Mouse (Mus musculus) limb, embryonic 12.5 days (tissue): ENCODE data around the gene Bbx. TPM values are rescaled to one million over a fixed set of nuclear protein-coding genes. Genes with fewer than 3 reads are reported as not detected.

Experiments used
- ATAC-seq: fragments of 200-750 bp; cut with Nextera tagmentation; 2 replicates; pipeline ENCODE4 v1.8.0; 2017; ENCODE audit warnings: low read depth, moderate TSS enrichment; ENCODE audit not compliant: insufficient number of reproducible peaks, insufficient read depth, low FRiP score, low TSS enrichment
- H3K27ac ChIP-seq: fragments of 300-500 bp; sonication (generic); 2 replicates; pipeline ENCODE4 v1.5.1; 2016; ENCODE audit warnings: mild to moderate bottlenecking, moderate library complexity
- H3K27me3 ChIP-seq: fragments of 300-500 bp; sonication (generic); 2 replicates; pipeline ENCODE4 v1.6.1; 2016; ENCODE audit warnings: mild to moderate bottlenecking, moderate library complexity
- H3K36me3 ChIP-seq: fragments of 300-500 bp; sonication (generic); 2 replicates; pipeline ENCODE4 v1.6.1; 2016; ENCODE audit warnings: mild to moderate bottlenecking, moderate library complexity
- H3K4me1 ChIP-seq: fragments of 300-500 bp; sonication (generic); replicated peaks from 2 replicates; pipeline ENCODE4 v1.6.1; 2016
- H3K4me2 ChIP-seq: fragments of 300-500 bp; sonication (generic); 2 replicates; pipeline ENCODE4 v1.6.1; 2016; ENCODE audit warnings: mild to moderate bottlenecking, moderate library complexity
- H3K4me3 ChIP-seq: fragments of 300-500 bp; sonication (generic); replicated peaks from 2 replicates; pipeline ENCODE4 v1.5.1; 2016; ENCODE audit warnings: mild to moderate bottlenecking
- H3K9ac ChIP-seq: fragments of 300-500 bp; sonication (generic); replicated peaks from 2 replicates; pipeline ENCODE4 v1.6.1; 2016; ENCODE audit warnings: mild to moderate bottlenecking, moderate library complexity
- H3K9me3 ChIP-seq: fragments of 300-500 bp; sonication (generic); 2 replicates; pipeline ENCODE4 v1.6.1; 2016; ENCODE audit warnings: mild to moderate bottlenecking, moderate library complexity
- WGBS: fragments of 180-500 bp; shearing (Covaris S2); methylation state at CpG from one replicate; pipeline ENCODE4 v1.1.7; 2016; 5-methylcytosine and 5-hydroxymethylcytosine counted together
- polyA plus RNA-seq: library from polyadenylated mRNA; unstranded; fragments of >200 nt; fragmentation: Nextera tagmentation; extraction: Ambion mirVana; gene quantifications from 2 replicates; pipeline ENCODE4 v1.2.1, GENCODE M21; 2016

Gene Bbx
- polyA plus RNA-seq, 1 experiment from 2014 or later = 46.6 TPM

GRCm38 (mm10) chr16:50311588-50311987, 120.6 kb downstream of the Bbx start:
- ATAC-seq = no peak
- no peaks in the 10 kb centered on the region for H3K36me3 ChIP-seq
- H3K9ac ChIP-seq = no peak overlapping the region
- no peaks in the 10 kb centered on the region for H3K27me3 ChIP-seq
- WGBS = 93% methylated on average over 4 of the region's 4 CpGs
- no peaks in the 10 kb centered on the region for H3K9me3 ChIP-seq
- H3K27ac ChIP-seq = no peak overlapping the region
- H3K4me3 ChIP-seq = no peak overlapping the region
- H3K4me2 ChIP-seq = no peak overlapping the region
- no peaks in the 10 kb centered on the region for H3K4me1 ChIP-seq

- ATAC-seq = no peak
- no peaks in the 10 kb centered on the region for H3K27me3 ChIP-seq
- H3K27ac ChIP-seq = no peak overlapping the region
- no peak overlapping the region for H3K4me3 ChIP-seq
- H3K9me3 ChIP-seq = no peaks in the 10 kb centered on the region
- H3K9ac ChIP-seq = no peak overlapping the region
- WGBS = 85% methylated on average over 9 of the region's 9 CpGs
- H3K36me3 ChIP-seq = no peaks in the 10 kb centered on the region
- no peak overlapping the region for H3K4me2 ChIP-seq
- no peaks in the 10 kb centered on the region for H3K4me1 ChIP-seq
Observed at GRCm38 (mm10) chr16:50309411-50310042, 122.7 kb downstream of the Bbx start.

GRCm38 (mm10) chr16:50308256-50308655, 123.9 kb downstream of the Bbx start:
- WGBS = 83% methylated on average over 6 of the region's 6 CpGs
- Histone ChIP-seq H3K36me3 (no peaks in the 10 kb centered on the region), H3K4me1 (no peaks in the 10 kb centered on the region), H3K9ac (no peak overlapping the region), H3K4me2 (no peak overlapping the region), H3K4me3 (no peak overlapping the region), H3K9me3 (no peaks in the 10 kb centered on the region), H3K27ac (no peak overlapping the region), H3K27me3 (no peaks in the 10 kb centered on the region)
- no peak for ATAC-seq

- ATAC-seq = no peak
- no peak overlapping the region for H3K4me2 ChIP-seq
Observed at GRCm38 (mm10) chr16:50307231-50307630, 125.0 kb downstream of the Bbx start.

GRCm38 (mm10) chr16:50306727-50307126, 125.5 kb downstream of the Bbx start:
- ATAC-seq = no peak
- H3K36me3 ChIP-seq = no peaks in the 10 kb centered on the region
- no peak overlapping the region for H3K4me2 ChIP-seq
- no peaks in the 10 kb centered on the region for H3K4me1 ChIP-seq
- H3K27ac ChIP-seq = no peak overlapping the region
- H3K9ac ChIP-seq = no peak overlapping the region
- H3K4me3 ChIP-seq = no peak overlapping the region
- H3K27me3 ChIP-seq = no peaks in the 10 kb centered on the region
- H3K9me3 ChIP-seq = no peaks in the 10 kb centered on the region

More at GRCm38 (mm10) chr16:50307231-50307630, 125.0 kb downstream of the Bbx start:
- Histone ChIP-seq H3K4me1 (no peaks in the 10 kb centered on the region), H3K9me3 (no peaks in the 10 kb centered on the region), H3K36me3 (no peaks in the 10 kb centered on the region), H3K9ac (no peak overlapping the region), H3K27ac (no peak overlapping the region), H3K27me3 (no peaks in the 10 kb centered on the region), H3K4me3 (no peak overlapping the region)
- WGBS = 91% methylated on average over 4 of the region's 4 CpGs

- Histone ChIP-seq H3K4me3 (no peak overlapping the region), H3K27ac (no peak overlapping the region), H3K9ac (no peak overlapping the region), H3K4me1 (no peaks in the 10 kb centered on the region), H3K4me2 (no peak overlapping the region), H3K36me3 (no peaks in the 10 kb centered on the region), H3K27me3 (no peaks in the 10 kb centered on the region), H3K9me3 (no peaks in the 10 kb centered on the region)
- ATAC-seq = no peak
- WGBS = 77% methylated on average over 6 of the region's 6 CpGs
Observed at GRCm38 (mm10) chr16:50305156-50305555, 127.0 kb downstream of the Bbx start.

GRCm38 (mm10) chr16:50302566-50302965, 129.6 kb downstream of the Bbx start:
- no peaks in the 10 kb centered on the region for H3K36me3 ChIP-seq
- 94% methylated on average over 1 of the region's 1 CpGs for WGBS
- no peaks in the 10 kb centered on the region for H3K27me3 ChIP-seq
- no peak overlapping the region for H3K4me2 ChIP-seq
- H3K4me1 ChIP-seq = peaks cover 13% of the 10 kb centered on the region
- H3K4me3 ChIP-seq = no peak overlapping the region
- H3K9me3 ChIP-seq = no peaks in the 10 kb centered on the region
- ATAC-seq = no peak
- H3K9ac ChIP-seq = no peak overlapping the region
- no peak overlapping the region for H3K27ac ChIP-seq

GRCm38 (mm10) chr16:50298743-50299443, 133.3 kb downstream of the Bbx start:
- Histone ChIP-seq H3K4me1 (peaks cover 13% of the 10 kb centered on the region), H3K27me3 (no peaks in the 10 kb centered on the region), H3K9me3 (no peaks in the 10 kb centered on the region), H3K36me3 (no peaks in the 10 kb centered on the region), H3K4me3 (no peak overlapping the region), H3K27ac (no peak overlapping the region), H3K9ac (no peak overlapping the region), H3K4me2 (no peak overlapping the region)
- WGBS = 68% methylated on average over 8 of the region's 8 CpGs
- no peak for ATAC-seq

GRCm38 (mm10) chr16:50293502-50294228, 138.5 kb downstream of the Bbx start:
- no peak overlapping the region for H3K27ac ChIP-seq
- no peak for ATAC-seq
- no peak overlapping the region for H3K4me3 ChIP-seq
- no peaks in the 10 kb centered on the region; the same call in 1 of the 2 replicates for H3K4me1 ChIP-seq
- no peak overlapping the region for H3K9ac ChIP-seq
- 69% methylated on average over 4 of the region's 4 CpGs for WGBS
- no peaks in the 10 kb centered on the region for H3K36me3 ChIP-seq
- H3K9me3 ChIP-seq = no peaks in the 10 kb centered on the region
- H3K4me2 ChIP-seq = no peak overlapping the region
- H3K27me3 ChIP-seq = no peaks in the 10 kb centered on the region

GRCm38 (mm10) chr16:50292834-50293233, 139.4 kb downstream of the Bbx start:
- Histone ChIP-seq H3K9me3 (no peaks in the 10 kb centered on the region), H3K4me2 (no peak overlapping the region), H3K4me1 (no peaks in the 10 kb centered on the region; the same call in 1 of the 2 replicates), H3K27ac (no peak overlapping the region), H3K9ac (no peak overlapping the region), H3K36me3 (no peaks in the 10 kb centered on the region), H3K4me3 (no peak overlapping the region), H3K27me3 (no peaks in the 10 kb centered on the region)
- ATAC-seq = no peak
- 93% methylated on average over 5 of the region's 5 CpGs for WGBS

- 63% methylated on average over 5 of the region's 5 CpGs for WGBS
- no peaks in the 10 kb centered on the region for H3K36me3 ChIP-seq
- ATAC-seq = no peak
Observed at GRCm38 (mm10) chr16:50289764-50290163, 142.4 kb downstream of the Bbx start.

More at GRCm38 (mm10) chr16:50289764-50290163, 142.4 kb downstream of the Bbx start:
- Histone ChIP-seq H3K9me3 (no peaks in the 10 kb centered on the region), H3K27ac (no peak overlapping the region), H3K27me3 (no peaks in the 10 kb centered on the region), H3K9ac (no peak overlapping the region), H3K4me3 (no peak overlapping the region), H3K4me1 (no peaks in the 10 kb centered on the region; the same call in 1 of the 2 replicates), H3K4me2 (no peak overlapping the region)
